Mouse (Mus musculus) lung, postnatal 10 days (tissue): ENCODE measurements around the gene Egfl6.
A peak's percentile ranks its signal among the peaks of the same experiment; 100 is the strongest.

ENCODE experiments used
- DNase-seq: peaks from one replicate; pipeline ENCODE4 v3.0.0; 2021

Gene Egfl6

GRCm38 (mm10) chrX:166515923-166516322 is 69.6 kb downstream of the Egfl6 start:
- no peak for DNase-seq

GRCm38 (mm10) chrX:166514035-166514434 is 71.5 kb downstream of the Egfl6 start:
- peak; percentile 39 for DNase-seq

DNA sequence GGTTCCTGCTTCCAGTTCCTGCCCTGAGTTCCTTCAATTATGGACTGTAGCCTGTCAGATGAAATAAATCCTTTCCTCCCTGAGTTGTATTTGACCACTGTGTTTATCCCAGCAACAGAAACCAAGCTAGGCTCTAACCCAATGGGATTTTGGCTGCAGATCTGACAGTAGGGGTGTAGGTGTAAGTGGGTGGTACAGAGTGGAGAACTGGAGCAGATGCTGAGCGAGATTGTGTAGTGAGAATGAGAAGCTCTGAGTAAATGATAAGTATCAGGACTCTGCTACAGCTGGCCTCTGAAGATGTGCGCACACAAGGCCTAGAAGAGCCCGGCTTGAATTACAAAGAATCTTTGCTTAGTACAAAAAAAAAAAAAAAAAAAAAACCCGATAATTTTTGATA is 73.4 kb downstream of the Egfl6 start:
- no peak for DNase-seq

GRCm38 (mm10) chrX:166511107-166511506 is 74.4 kb downstream of the Egfl6 start:
- DNase-seq, result no peak

DNA sequence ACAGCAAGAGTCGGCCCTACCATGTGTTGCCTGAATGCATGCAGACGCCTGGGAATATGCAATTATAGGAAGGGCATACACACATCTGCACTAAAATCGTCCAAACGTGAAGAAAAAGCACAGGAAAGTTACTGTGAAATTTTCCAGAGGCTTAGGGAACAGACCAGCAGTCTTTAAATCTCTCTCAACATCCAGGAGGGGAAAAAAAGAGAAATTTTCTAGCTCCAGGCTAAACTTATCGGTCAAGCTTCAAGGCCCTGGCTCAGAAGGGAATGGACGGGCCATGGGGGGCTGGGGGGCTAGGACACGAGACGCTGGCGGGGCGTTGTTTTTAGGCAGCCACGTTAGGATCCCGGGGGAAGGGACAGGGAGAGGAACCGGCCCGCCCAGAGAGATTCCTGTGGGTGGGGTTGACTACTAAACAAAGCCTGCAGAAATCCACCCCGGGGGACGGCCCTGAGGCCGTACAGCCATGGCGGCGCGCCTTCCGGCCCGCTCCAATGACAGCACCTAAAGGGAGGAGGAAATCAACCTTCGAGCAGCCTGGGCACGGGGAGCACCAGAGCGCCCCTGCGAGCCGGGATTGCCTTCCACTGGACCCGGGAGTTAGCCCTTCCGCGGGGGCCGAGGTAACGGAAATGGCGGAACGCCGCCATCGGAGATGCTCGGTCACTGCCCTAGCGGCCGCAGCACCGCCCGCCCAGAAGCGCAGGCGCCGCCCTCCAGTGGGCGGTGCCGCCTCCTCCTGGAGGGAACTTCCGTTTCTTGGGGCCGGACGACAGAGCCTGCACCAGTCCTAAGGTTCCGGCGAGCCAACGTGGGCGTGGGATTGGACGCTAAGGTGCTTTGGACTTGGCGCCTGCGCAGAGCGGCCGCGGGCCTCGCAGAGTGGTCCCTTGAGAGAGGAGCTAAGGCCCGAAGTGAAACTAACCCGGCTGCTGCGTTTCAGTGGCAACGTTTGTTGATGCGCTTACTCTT is 75.5 kb downstream of the Egfl6 start:
- DNase-seq, result peak; percentile 96

- peak; percentile 8 for DNase-seq
Measured at GRCm38 (mm10) chrX:166504421-166504820, 81.1 kb downstream of the Egfl6 start.

DNA sequence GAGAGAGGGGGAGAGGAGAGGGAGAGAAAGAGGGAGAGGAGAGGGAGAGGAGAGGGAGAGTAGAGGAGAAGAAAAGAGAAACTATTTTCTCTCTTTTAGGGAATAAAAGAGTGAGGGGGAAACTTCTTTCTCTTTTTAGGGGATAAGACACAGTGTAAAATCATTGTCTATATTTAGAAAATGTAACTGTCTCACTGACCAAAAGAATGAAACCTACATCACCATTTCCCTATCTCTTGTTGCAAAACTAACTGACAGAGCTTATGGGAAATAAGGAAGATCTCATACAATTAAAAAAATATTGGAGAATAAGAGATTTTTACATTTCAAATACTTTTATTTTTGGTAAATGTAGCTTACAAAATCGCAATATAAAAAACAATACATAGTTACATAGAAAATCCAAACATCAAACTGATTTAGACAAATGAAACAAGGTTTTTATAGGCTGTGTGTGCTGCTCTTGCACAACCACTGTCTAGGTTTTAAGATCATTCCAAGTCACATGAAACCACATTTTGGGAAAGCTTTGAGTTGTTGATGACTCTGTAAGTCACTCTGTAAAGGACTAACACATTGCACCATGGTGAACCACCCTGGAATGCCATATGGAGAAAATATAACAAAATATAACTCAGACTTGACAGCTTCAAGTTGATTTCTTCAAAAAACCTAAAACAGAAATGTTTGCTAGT is 85.9 kb downstream of the Egfl6 start:
- no peak for DNase-seq

DNA sequence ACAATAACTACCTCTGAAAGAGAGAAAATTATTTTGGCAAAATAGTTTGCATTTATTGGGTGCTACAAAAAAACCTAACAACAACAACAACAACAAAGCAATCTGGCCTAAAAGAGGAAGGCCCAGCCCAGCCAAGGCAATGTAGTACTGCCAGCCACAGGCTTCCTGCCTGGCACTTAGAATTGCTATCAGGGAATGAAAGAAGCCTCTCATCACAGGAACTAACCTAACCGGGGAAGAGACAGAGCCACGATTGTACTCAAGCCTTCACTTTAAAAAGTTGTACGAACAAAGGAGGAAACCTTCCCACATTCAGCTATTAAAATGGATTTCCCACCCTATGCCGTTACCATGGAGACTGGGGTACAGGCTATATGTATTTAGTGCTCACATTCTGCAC is 87.7 kb downstream of the Egfl6 start:
- DNase-seq, result no peak

DNA sequence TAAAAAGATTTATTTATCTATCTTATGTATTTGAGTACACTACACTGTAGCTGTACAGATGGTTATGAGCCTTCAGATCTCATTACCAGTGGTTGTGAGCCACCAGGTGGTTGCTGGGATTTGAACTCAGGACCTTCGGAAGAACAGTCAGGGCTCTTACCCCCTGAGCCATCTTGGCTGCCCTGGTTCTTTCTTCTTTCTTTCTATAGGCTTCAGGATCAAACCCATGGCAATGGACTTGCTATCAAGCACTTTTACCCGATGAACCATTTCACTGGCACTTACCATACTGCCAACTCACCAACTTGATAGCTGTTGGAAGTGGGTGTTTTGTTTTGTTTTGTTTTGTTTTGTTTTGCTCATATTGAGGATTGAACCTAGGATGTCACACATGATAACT is 90.5 kb downstream of the Egfl6 start:
- no peak for DNase-seq

- DNase-seq, result peak; percentile 97
Measured at GRCm38 (mm10) chrX:166479365-166479983, 106.0 kb downstream of the Egfl6 start, which contains the start of gene Rab9. TSS of gene Rab9 (minus strand) at chrX:166479867.

DNA sequence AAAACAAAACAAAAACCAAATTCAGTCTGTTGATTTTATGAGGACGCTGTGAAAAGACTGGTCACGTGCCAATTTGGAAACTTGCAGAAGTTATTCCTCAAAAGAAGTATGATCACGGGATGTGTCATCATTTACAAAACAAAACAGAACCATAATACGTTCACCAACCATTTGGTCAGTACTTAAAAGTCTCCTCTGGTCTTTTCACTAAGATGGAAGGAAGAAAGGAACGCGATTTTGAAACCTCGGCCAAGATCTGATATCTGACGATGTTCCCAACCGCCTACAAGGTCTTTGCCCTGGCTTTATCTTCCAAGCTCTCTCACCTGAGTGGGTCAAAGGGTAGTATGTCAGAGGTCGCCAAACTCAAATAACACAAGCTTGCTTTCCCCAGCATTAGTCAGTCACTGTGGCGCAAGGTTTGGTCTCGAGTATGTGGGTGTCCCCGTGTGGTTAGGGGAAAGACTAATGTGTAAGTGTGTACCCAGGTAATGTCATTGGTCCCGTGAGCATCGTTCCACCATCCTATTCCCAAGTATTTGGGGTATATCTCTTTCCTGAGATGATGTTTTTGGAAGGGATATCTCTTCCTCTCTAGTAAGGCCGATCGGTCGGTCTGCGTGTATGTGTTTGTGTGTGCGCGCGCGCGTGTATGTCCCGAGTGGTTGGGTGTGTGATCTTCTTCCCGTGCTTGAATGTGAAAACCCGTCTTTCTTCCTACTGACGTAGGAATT is 106.7 kb downstream of the Egfl6 start:
- peak; percentile 18 for DNase-seq

DNA sequence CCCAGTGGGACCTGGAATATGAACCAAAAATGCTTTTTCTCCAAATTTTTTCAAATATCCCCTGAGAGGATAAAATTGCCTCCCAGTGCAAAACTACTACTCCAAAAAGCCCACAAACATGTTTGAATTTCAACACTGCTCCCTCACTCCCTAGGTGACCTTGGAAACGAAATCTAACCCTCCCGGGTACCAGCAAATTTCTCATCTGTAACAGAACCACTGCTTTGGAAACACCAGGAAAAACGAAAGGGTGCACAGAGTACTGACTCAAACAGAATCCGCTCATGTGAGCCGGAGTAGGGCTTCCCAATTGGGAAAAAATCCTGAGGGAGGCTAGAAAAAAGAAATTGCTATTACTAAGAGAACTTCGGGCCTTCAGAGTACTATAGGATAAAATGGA is 108.1 kb downstream of the Egfl6 start:
- DNase-seq, result no peak
